Mouse (Mus musculus) testis, adult 2 months (tissue): ENCODE measurements around the gene Tigar. TPM values are rescaled to one million over a fixed set of nuclear protein-coding genes. Genes with fewer than 3 reads are reported as not detected.
A peak's percentile ranks its signal among the peaks of the same experiment; 100 is the strongest.

Experiments used
- H3K27ac ChIP-seq: fragments of 200-500 bp; 2 replicates; pipeline ENCODE4 v1.5.1; 2012; ENCODE audit warnings: low read depth, low read length; ENCODE audit not compliant: control insufficient read depth, insufficient read depth
- H3K27me3 ChIP-seq: fragments of 200-500 bp; 2 replicates; pipeline ENCODE4 v1.6.1; 2012; ENCODE audit warnings: mild to moderate bottlenecking, low read length, moderate library complexity; ENCODE audit not compliant: control insufficient read depth, insufficient read depth
- H3K36me3 ChIP-seq: fragments of 200-500 bp; 2 replicates; pipeline ENCODE4 v1.6.1; 2012; ENCODE audit warnings: mild to moderate bottlenecking, low read length; ENCODE audit not compliant: control insufficient read depth, insufficient read depth
- H3K4me1 ChIP-seq: fragments of 200-500 bp; 2 replicates; pipeline ENCODE4 v1.6.1; 2012; ENCODE audit warnings: low read length; ENCODE audit not compliant: control insufficient read depth, insufficient read depth
- H3K4me3 ChIP-seq: fragments of 200-500 bp; 2 replicates; pipeline ENCODE4 v1.5.1; 2012; ENCODE audit warnings: low read depth, mild to moderate bottlenecking, low read length, moderate library complexity, mixed read lengths; ENCODE audit not compliant: control insufficient read depth
- CTCF ChIP-seq: fragments of 200-500 bp; IDR thresholded peaks from 2 replicates; pipeline ENCODE4 v1.5.1; 2012; ENCODE audit warnings: low read depth, mild to moderate bottlenecking, inconsistent platforms, low read length, moderate library complexity; ENCODE audit not compliant: control insufficient read depth, insufficient read depth, insufficient replicate concordance
- POLR2A ChIP-seq: fragments of 200-500 bp; IDR thresholded peaks from 2 replicates; pipeline ENCODE4 v1.6.1; 2012; ENCODE audit warnings: low read depth, mild to moderate bottlenecking, inconsistent platforms, low read length, moderate library complexity; ENCODE audit not compliant: control insufficient read depth
- polyA plus RNA-seq: library from polyadenylated mRNA; depleted of rRNA; stranded (reverse); fragments of >200 nt; gene quantifications from 2 replicates; pipeline ENCODE4 v1.2.3, GENCODE M21; 2012

Gene Tigar
- polyA plus RNA-seq, 1 experiment: 6.7 TPM

- no peak overlapping the region for H3K4me3 ChIP-seq
These were observed 37.1 kb upstream of the Tigar start for GRCm38 (mm10) chr6:127146322-127146947.

GRCm38 (mm10) chr6:127145464-127146190, 36.3 kb upstream of the Tigar start:
- Histone ChIP-seq H3K4me3 (no peak overlapping the region), H3K36me3 (no peaks in the 10 kb centered on the region), H3K27ac (no peak overlapping the region), H3K4me1 (peaks cover 14% of the 10 kb centered on the region), H3K27me3 (peaks cover 2% of the 10 kb centered on the region; the same call in 1 of the 2 replicates)
- TF ChIP-seq POLR2A (no peak), CTCF (no peak)

More at GRCm38 (mm10) chr6:127146322-127146947, 37.1 kb upstream of the Tigar start:
- peaks cover 2% of the 10 kb centered on the region for H3K27me3 ChIP-seq
- TF ChIP-seq POLR2A (no peak), CTCF (no peak)
- H3K36me3 ChIP-seq: no peaks in the 10 kb centered on the region
- peaks cover 14% of the 10 kb centered on the region for H3K4me1 ChIP-seq
- H3K27ac ChIP-seq: no peak overlapping the region

- peaks cover 7% of the 10 kb centered on the region for H3K4me1 ChIP-seq
- TF ChIP-seq CTCF: no peak
- no peak for TF ChIP-seq POLR2A
- no peaks in the 10 kb centered on the region for H3K36me3 ChIP-seq
- no peak overlapping the region for H3K4me3 ChIP-seq
- H3K27me3 ChIP-seq: no peaks in the 10 kb centered on the region
- no peak overlapping the region for H3K27ac ChIP-seq
These were observed 34.4 kb upstream of the Tigar start for GRCm38 (mm10) chr6:127143576-127144288.

GRCm38 (mm10) chr6:127143124-127143520, 33.8 kb upstream of the Tigar start:
- H3K27me3 ChIP-seq: no peaks in the 10 kb centered on the region
- no peak for TF ChIP-seq CTCF
- no peak for TF ChIP-seq POLR2A
- no peak overlapping the region for H3K4me3 ChIP-seq
- H3K27ac ChIP-seq: no peak overlapping the region
- H3K36me3 ChIP-seq: no peaks in the 10 kb centered on the region
- H3K4me1 ChIP-seq: peaks cover 7% of the 10 kb centered on the region

- H3K27ac ChIP-seq: no peak overlapping the region
- H3K36me3 ChIP-seq: no peaks in the 10 kb centered on the region
- peak; percentile 48 for TF ChIP-seq CTCF
- no peak for TF ChIP-seq POLR2A
- H3K4me3 ChIP-seq: no peak overlapping the region
- H3K27me3 ChIP-seq: no peaks in the 10 kb centered on the region
- peaks cover 7% of the 10 kb centered on the region for H3K4me1 ChIP-seq
These were observed 33.1 kb upstream of the Tigar start for GRCm38 (mm10) chr6:127142154-127143123.

GRCm38 (mm10) chr6:127138962-127139361, 29.6 kb upstream of the Tigar start:
- Histone ChIP-seq H3K4me3 (no peak overlapping the region), H3K4me1 (peaks cover 3% of the 10 kb centered on the region), H3K27ac (no peak overlapping the region), H3K36me3 (no peaks in the 10 kb centered on the region), H3K27me3 (no peaks in the 10 kb centered on the region)
- TF ChIP-seq CTCF (no peak), POLR2A (no peak)
